Mouse (Mus musculus): ENCODE measurements around the gene S1pr3. TPM values are rescaled to one million over a fixed set of nuclear protein-coding genes. Genes with fewer than 3 reads are reported as not detected.

The S1pr3 gene
- polyA plus RNA-seq (2012; rRNA removed), result 19.9 and 24.7 TPM in 2 replicates

DNA sequence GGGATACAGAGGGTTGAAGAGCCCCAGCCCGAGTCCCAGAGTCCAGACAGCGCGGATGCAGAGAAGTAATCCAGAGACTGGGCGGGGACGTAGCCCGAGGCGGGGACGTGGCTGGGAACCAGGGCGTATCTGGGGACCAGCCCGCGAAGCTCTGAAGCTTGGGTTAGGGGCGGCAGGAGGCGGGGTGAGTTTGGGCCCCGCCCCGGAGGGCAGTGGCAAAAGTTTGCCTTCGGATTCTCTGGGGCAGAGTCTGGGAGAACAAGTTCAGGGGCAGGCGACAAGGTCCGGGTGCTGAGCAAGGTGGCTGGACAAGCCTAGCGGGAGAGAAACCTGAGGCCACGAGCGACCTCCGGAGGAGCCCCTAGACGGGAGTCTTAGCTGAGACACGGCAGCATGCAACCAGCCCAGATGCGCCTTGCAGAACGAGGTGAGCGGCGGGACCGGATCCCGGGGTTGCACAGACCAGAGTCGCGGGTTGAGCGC is at the start of gene S1pr3:
Gene S1pr3 (plus strand): TSS at position 121 of the 483 bp plus-strand sequence.
- Histone ChIP-seq H3K27ac (ENCODE audit: insufficient read depth, low read length) (peak within 1 kb of the TSS; percentile 35), H3K36me3 (ENCODE audit: control insufficient read depth, insufficient read depth, low read length) (no peaks in the 10 kb centered on the region), H3K4me1 (ENCODE audit: control insufficient read depth, insufficient read depth, insufficient read length) (peaks cover 4% of the 10 kb centered on the region; the same call in 1 of the 2 replicates), H3K27me3 (ENCODE audit: control insufficient read depth, insufficient read depth, low read length) (0 out of 2 replicates have a peak, but pooled peaks cover 4% of the 10 kb centered on the region), H3K4me3 (ENCODE audit: extremely low read depth, insufficient read depth, insufficient read length) (peak within 1 kb of the TSS; percentile 58)
- TF ChIP-seq POLR2A (IDR thresholded peaks at IDR 0.05; ENCODE audit: low read depth, low read length) (no peak), CTCF (IDR thresholded peaks at IDR 0.05; ENCODE audit: extremely low read depth, insufficient read depth, insufficient read length, insufficient replicate concordance) (no peak)
- DNase-seq (ENCODE audit: low read depth in 1 of 2, low spot score in 2 of 2), result peak in 1 of 2 experiments; percentile 47
- WGBS, result 2% methylated on average over 33 of the region's 33 CpGs

DNA sequence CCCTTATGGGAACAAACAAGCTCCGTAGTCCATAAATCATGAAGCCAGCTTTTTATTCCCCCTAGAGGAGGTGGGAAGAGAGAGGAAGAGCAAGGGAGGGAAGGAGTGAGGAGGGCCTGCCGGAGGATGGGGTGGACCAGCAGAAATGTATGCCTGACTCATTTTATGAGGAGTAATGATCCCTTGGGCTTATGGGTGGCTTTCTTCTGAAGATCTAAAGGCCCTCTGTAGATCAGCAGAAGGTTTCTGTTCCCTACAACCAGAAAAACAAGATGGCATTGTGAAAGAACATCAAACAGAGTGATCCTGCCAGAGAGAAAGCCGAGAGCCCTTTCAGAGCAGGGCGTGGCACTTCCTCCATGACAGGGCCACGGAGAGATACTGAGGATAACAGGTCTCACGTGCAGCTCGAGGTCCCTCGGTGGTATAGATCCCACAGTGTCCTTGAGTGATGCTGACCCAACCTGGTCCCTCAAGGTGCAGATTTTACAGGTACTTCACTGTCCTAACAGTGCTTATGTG is 47.9 kb upstream of the S1pr3 start:
- Histone ChIP-seq H3K4me3 (ENCODE audit: extremely low read depth, insufficient read depth, insufficient read length) (no peak overlapping the region), H3K27me3 (ENCODE audit: control insufficient read depth, insufficient read depth, low read length) (no peaks in the 10 kb centered on the region), H3K27ac (ENCODE audit: insufficient read depth, low read length) (no peak overlapping the region), H3K36me3 (ENCODE audit: control insufficient read depth, insufficient read depth, low read length) (no peaks in the 10 kb centered on the region), H3K4me1 (ENCODE audit: control insufficient read depth, insufficient read depth, insufficient read length) (no peaks in the 10 kb centered on the region)
- no peak for TF ChIP-seq CTCF (IDR thresholded peaks at IDR 0.05; ENCODE audit: extremely low read depth, insufficient read depth, insufficient read length, insufficient replicate concordance)
- no peak for TF ChIP-seq POLR2A (IDR thresholded peaks at IDR 0.05; ENCODE audit: low read depth, low read length)
- WGBS, result 56% methylated on average over 8 of the region's 8 CpGs
- DNase-seq (ENCODE audit: low read depth in 1 of 2, low spot score in 2 of 2), result no peak

DNA sequence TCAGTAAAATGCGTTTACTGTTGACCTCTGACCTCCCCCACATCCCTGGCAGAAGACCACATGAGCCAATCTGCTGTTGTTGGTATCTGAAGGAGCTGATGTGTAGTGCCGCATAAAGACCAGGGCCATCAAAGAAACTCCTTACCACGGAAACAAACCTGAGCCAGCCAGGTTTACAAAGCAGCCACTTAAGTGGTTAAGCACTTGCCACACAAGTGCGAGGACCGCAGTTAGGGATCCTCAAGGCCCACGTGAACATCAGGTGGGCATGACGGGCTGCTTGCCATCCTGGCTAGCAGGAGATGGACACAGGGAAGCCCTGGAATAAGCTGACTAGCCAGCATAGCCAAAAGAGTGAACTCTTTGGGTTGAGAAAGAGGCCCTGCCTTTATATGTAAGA is 45.0 kb upstream of the S1pr3 start:
- no peak for DNase-seq (ENCODE audit: low read depth in 1 of 2, low spot score in 2 of 2)
- H3K4me3 ChIP-seq (ENCODE audit: extremely low read depth, insufficient read depth, insufficient read length), result no peak overlapping the region
- no peaks in the 10 kb centered on the region for H3K27me3 ChIP-seq (ENCODE audit: control insufficient read depth, insufficient read depth, low read length)
- no peak overlapping the region for H3K27ac ChIP-seq (ENCODE audit: insufficient read depth, low read length)
- WGBS, result 77% methylated on average over 7 of the region's 7 CpGs
- no peaks in the 10 kb centered on the region for H3K36me3 ChIP-seq (ENCODE audit: control insufficient read depth, insufficient read depth, low read length)
- TF ChIP-seq POLR2A (IDR thresholded peaks at IDR 0.05; ENCODE audit: low read depth, low read length) (no peak), CTCF (IDR thresholded peaks at IDR 0.05; ENCODE audit: extremely low read depth, insufficient read depth, insufficient read length, insufficient replicate concordance) (no peak)
- H3K4me1 ChIP-seq (ENCODE audit: control insufficient read depth, insufficient read depth, insufficient read length), result no peaks in the 10 kb centered on the region

DNA sequence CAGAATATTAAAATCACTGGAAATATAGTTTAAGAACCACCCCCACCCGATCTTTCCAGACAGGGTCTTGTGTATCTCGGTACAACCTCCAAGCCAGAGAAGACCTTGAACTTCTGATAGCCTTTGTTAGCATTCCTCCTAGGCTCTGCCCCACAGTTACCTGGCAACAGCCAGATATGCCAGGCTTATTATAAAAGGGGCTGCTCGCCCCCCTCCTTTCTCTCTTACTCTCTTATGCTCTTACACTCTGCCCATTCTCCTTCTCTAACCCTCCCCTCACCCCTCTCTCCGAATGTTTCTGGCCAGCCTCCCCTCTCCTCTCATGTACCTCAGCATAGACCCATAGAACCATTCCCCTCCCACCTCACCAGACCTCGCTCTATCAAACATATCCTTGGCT is 44.5 kb upstream of the S1pr3 start:
- no peak for DNase-seq (ENCODE audit: low read depth in 1 of 2, low spot score in 2 of 2)
- no peaks in the 10 kb centered on the region for H3K27me3 ChIP-seq (ENCODE audit: control insufficient read depth, insufficient read depth, low read length)
- no peak overlapping the region for H3K27ac ChIP-seq (ENCODE audit: insufficient read depth, low read length)
- TF ChIP-seq CTCF (IDR thresholded peaks at IDR 0.05; ENCODE audit: extremely low read depth, insufficient read depth, insufficient read length, insufficient replicate concordance), result no peak
- WGBS, result 89% methylated on average over 5 of the region's 5 CpGs
- no peaks in the 10 kb centered on the region for H3K36me3 ChIP-seq (ENCODE audit: control insufficient read depth, insufficient read depth, low read length)
- H3K4me3 ChIP-seq (ENCODE audit: extremely low read depth, insufficient read depth, insufficient read length), result no peak overlapping the region
- no peaks in the 10 kb centered on the region for H3K4me1 ChIP-seq (ENCODE audit: control insufficient read depth, insufficient read depth, insufficient read length)

DNA sequence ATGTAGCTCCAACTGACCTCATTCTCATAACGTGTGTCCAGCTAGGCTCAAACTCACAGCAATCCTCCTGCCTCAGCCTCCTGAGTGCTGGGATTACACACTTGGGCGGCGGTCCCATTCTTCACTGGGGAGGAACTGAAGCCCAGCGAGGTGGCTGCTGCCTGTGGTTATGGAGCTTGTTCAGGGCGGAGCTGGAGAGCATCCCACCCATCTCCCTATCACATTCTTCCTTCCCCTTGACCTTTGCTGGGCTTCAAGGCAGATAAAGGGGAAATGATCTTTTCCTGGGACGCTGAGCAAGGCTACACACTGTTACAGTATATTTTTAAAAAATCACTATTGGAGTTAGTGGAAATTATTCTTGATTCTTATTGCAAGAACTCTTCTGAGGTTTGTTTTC is 43.2 kb upstream of the S1pr3 start:
- Histone ChIP-seq H3K4me1 (ENCODE audit: control insufficient read depth, insufficient read depth, insufficient read length) (no peaks in the 10 kb centered on the region), H3K4me3 (ENCODE audit: extremely low read depth, insufficient read depth, insufficient read length) (no peak overlapping the region), H3K36me3 (ENCODE audit: control insufficient read depth, insufficient read depth, low read length) (no peaks in the 10 kb centered on the region), H3K27ac (ENCODE audit: insufficient read depth, low read length) (no peak overlapping the region), H3K27me3 (ENCODE audit: control insufficient read depth, insufficient read depth, low read length) (no peaks in the 10 kb centered on the region)
- TF ChIP-seq POLR2A (IDR thresholded peaks at IDR 0.05; ENCODE audit: low read depth, low read length) (no peak), CTCF (IDR thresholded peaks at IDR 0.05; ENCODE audit: extremely low read depth, insufficient read depth, insufficient read length, insufficient replicate concordance) (no peak)
- 71% methylated on average over 6 of the region's 6 CpGs for WGBS
- DNase-seq (ENCODE audit: low read depth in 1 of 2, low spot score in 2 of 2), result no peak

DNA sequence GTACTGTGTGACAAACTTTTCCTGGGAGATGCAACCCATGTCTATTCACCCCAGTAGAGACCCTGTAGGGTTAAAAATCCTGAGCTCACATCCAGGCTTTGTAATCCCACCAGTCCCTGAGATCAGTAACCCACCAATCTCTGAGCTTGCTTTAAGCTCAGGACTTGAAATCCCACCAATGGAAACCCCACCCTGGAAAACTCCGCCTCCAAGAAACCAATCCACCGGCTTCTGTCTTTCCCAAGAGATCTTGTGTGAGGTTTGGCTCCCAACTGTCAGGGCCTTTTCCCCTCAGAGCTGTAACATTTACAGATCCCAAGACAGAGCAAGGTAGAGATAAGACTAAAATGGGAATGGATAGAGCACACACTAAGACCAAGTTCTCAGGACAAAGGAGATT is 40.1 kb upstream of the S1pr3 start:
- TF ChIP-seq CTCF (IDR thresholded peaks at IDR 0.05; ENCODE audit: extremely low read depth, insufficient read depth, insufficient read length, insufficient replicate concordance) (no peak), POLR2A (IDR thresholded peaks at IDR 0.05; ENCODE audit: low read depth, low read length) (no peak)
- Histone ChIP-seq H3K36me3 (ENCODE audit: control insufficient read depth, insufficient read depth, low read length) (no peaks in the 10 kb centered on the region), H3K27me3 (ENCODE audit: control insufficient read depth, insufficient read depth, low read length) (no peaks in the 10 kb centered on the region), H3K27ac (ENCODE audit: insufficient read depth, low read length) (no peak overlapping the region), H3K4me3 (ENCODE audit: extremely low read depth, insufficient read depth, insufficient read length) (no peak overlapping the region), H3K4me1 (ENCODE audit: control insufficient read depth, insufficient read depth, insufficient read length) (no peaks in the 10 kb centered on the region)
- DNase-seq (ENCODE audit: low read depth in 1 of 2, low spot score in 2 of 2), result no peak
- WGBS, result 85% methylated on average over 2 of the region's 2 CpGs

DNA sequence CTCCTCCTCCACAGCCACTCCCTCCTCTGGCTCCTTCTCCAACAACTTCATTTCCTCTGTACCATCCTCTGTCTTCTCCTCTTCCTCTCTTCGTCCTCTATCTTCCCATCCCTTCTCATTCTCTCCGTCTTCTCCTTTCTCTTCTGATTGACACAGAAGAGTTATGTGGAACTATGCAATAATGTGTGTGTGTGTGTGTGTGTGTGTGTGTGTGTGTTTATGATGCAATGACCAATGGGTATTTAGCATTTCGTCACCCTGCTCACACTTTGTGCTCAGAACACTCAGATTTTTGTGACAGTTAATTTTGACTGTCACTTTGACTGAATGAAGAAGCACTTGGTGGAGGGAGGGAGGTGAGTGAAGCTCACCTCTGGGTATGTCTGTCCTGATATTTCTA is 39.1 kb upstream of the S1pr3 start:
- Histone ChIP-seq H3K27ac (ENCODE audit: insufficient read depth, low read length) (no peak overlapping the region), H3K36me3 (ENCODE audit: control insufficient read depth, insufficient read depth, low read length) (no peaks in the 10 kb centered on the region), H3K27me3 (ENCODE audit: control insufficient read depth, insufficient read depth, low read length) (no peaks in the 10 kb centered on the region), H3K4me3 (ENCODE audit: extremely low read depth, insufficient read depth, insufficient read length) (no peak overlapping the region), H3K4me1 (ENCODE audit: control insufficient read depth, insufficient read depth, insufficient read length) (no peaks in the 10 kb centered on the region)
- WGBS, result 88% methylated on average over 3 of the region's 3 CpGs
- no peak for DNase-seq (ENCODE audit: low read depth in 1 of 2, low spot score in 2 of 2)
- no peak for TF ChIP-seq POLR2A (IDR thresholded peaks at IDR 0.05; ENCODE audit: low read depth, low read length)
- no peak for TF ChIP-seq CTCF (IDR thresholded peaks at IDR 0.05; ENCODE audit: extremely low read depth, insufficient read depth, insufficient read length, insufficient replicate concordance)
